Mouse (Mus musculus) testis, adult 2 months (tissue): ENCODE measurements around the gene Sall2.

Source experiments
- CTCF ChIP-seq: fragments of 200-500 bp; IDR thresholded peaks from 2 replicates; pipeline ENCODE4 v1.5.1; 2012; ENCODE audit warnings: low read depth, mild to moderate bottlenecking, inconsistent platforms, low read length, moderate library complexity; ENCODE audit not compliant: control insufficient read depth, insufficient read depth, insufficient replicate concordance
- POLR2A ChIP-seq: fragments of 200-500 bp; IDR thresholded peaks from 2 replicates; pipeline ENCODE4 v1.6.1; 2012; ENCODE audit warnings: low read depth, mild to moderate bottlenecking, inconsistent platforms, low read length, moderate library complexity; ENCODE audit not compliant: control insufficient read depth

DNA sequence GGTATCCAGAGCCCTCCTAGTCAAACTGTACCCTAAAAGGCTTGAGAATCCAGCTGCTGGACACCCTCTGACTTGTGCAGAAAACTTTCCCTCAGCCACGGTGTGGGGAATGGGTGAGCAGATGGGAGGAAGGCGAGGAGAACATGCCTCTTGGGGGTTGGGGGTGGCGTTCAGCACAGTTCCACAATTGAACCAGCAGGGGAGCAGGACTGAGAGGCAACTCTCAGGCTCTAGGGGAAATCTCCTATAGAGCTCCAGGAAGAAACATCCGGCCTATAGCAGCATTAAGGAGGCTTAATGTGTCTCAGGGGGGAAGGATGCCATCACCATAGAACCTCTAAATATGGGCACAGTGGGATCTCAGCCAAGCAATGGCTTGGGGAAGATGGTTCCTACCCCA lies 2.7 kb downstream of the Sall2 start:
- TF ChIP-seq POLR2A = no peak
- no peak for TF ChIP-seq CTCF
